Mouse (Mus musculus): ENCODE measurements around the gene Pdss2. TPM values are rescaled to one million over a fixed set of nuclear protein-coding genes. Genes with fewer than 3 reads are reported as not detected.

Pdss2 gene
- total and polyA plus RNA-seq, 2 experiments from 2014 or later: 17.4 to 20.9 TPM

- no peaks in the 10 kb centered on the region for H3K4me1 ChIP-seq (ENCODE audit: insufficient read depth, low read length)
- H3K9me3 ChIP-seq (ENCODE audit: low read length): no peaks in the 10 kb centered on the region
- no peak overlapping the region for H3K4me3 ChIP-seq (ENCODE audit: low read length)
- 0 out of 2 replicates have a peak, but pooled peaks cover 2% of the 10 kb centered on the region for H3K36me3 ChIP-seq (ENCODE audit: insufficient read depth, low read length)
- ATAC-seq (no peak), DNase-seq (ENCODE audit: low spot score) (no peak)
- 67% methylated on average over 6 of the region's 6 CpGs for WGBS
- TF ChIP-seq CTCF (IDR thresholded peaks at IDR 0.05; ENCODE audit: low read depth): no peak
- no peak overlapping the region for H3K9ac ChIP-seq (replicated peaks; ENCODE audit: low read length)
- no peak overlapping the region for H3K4me2 ChIP-seq (ENCODE audit: low read depth, low read length)
- H3K27me3 ChIP-seq (ENCODE audit: insufficient read depth, low read length): no peaks in the 10 kb centered on the region
- H3K27ac ChIP-seq: no peak overlapping the region
Observed at GRCm38 (mm10) chr10:43489550-43489949, 268.3 kb downstream of the Pdss2 start.

- Histone ChIP-seq H3K4me1 (ENCODE audit: insufficient read depth, low read length) (no peaks in the 10 kb centered on the region), H3K4me2 (ENCODE audit: low read depth, low read length) (no peak overlapping the region), H3K27me3 (ENCODE audit: insufficient read depth, low read length) (no peaks in the 10 kb centered on the region), H3K9ac (replicated peaks; ENCODE audit: low read length) (no peak overlapping the region), H3K27ac (no peak overlapping the region), H3K4me3 (ENCODE audit: low read length) (no peak overlapping the region), H3K9me3 (ENCODE audit: low read length) (no peaks in the 10 kb centered on the region), H3K36me3 (ENCODE audit: insufficient read depth, low read length) (0 out of 2 replicates have a peak, but pooled peaks cover 6% of the 10 kb centered on the region)
- no peak for DNase-seq (ENCODE audit: low spot score)
- no peak for TF ChIP-seq CTCF (IDR thresholded peaks at IDR 0.05; ENCODE audit: low read depth)
- ATAC-seq: no peak
- WGBS: 75% methylated on average over 8 of the region's 8 CpGs
Observed at GRCm38 (mm10) chr10:43490034-43490433, 268.7 kb downstream of the Pdss2 start.

- Histone ChIP-seq H3K4me2 (ENCODE audit: low read depth, low read length) (no peak overlapping the region), H3K27me3 (ENCODE audit: insufficient read depth, low read length) (no peaks in the 10 kb centered on the region), H3K36me3 (ENCODE audit: insufficient read depth, low read length) (0 out of 2 replicates have a peak, but pooled peaks cover 6% of the 10 kb centered on the region), H3K27ac (no peak overlapping the region), H3K9me3 (ENCODE audit: low read length) (no peaks in the 10 kb centered on the region), H3K4me1 (ENCODE audit: insufficient read depth, low read length) (no peaks in the 10 kb centered on the region), H3K4me3 (ENCODE audit: low read length) (no peak overlapping the region), H3K9ac (replicated peaks; ENCODE audit: low read length) (no peak overlapping the region)
- ATAC-seq (no peak), DNase-seq (ENCODE audit: low spot score) (no peak)
- no peak for TF ChIP-seq CTCF (IDR thresholded peaks at IDR 0.05; ENCODE audit: low read depth)
- WGBS: 85% methylated on average over 5 of the region's 5 CpGs
Observed at GRCm38 (mm10) chr10:43490846-43491245, 269.6 kb downstream of the Pdss2 start.

GRCm38 (mm10) chr10:43502599-43502998 lies 281.3 kb downstream of the Pdss2 start:
- Histone ChIP-seq H3K4me3 (ENCODE audit: low read length) (no peak overlapping the region), H3K9ac (replicated peaks; ENCODE audit: low read length) (no peak overlapping the region), H3K36me3 (ENCODE audit: insufficient read depth, low read length) (0 out of 2 replicates have a peak, but pooled peaks cover 5% of the 10 kb centered on the region), H3K27ac (no peak overlapping the region), H3K27me3 (ENCODE audit: insufficient read depth, low read length) (no peaks in the 10 kb centered on the region), H3K4me1 (ENCODE audit: insufficient read depth, low read length) (no peaks in the 10 kb centered on the region), H3K9me3 (ENCODE audit: low read length) (no peaks in the 10 kb centered on the region), H3K4me2 (ENCODE audit: low read depth, low read length) (no peak overlapping the region)
- DNase-seq (ENCODE audit: low spot score) (peak; percentile 63), ATAC-seq (peak; percentile 72)
- TF ChIP-seq CTCF (IDR thresholded peaks at IDR 0.05; ENCODE audit: low read depth): no peak
- 68% methylated on average over 4 of the region's 4 CpGs for WGBS

GRCm38 (mm10) chr10:43504291-43504690 lies 283.0 kb downstream of the Pdss2 start:
- no peak overlapping the region for H3K4me2 ChIP-seq (ENCODE audit: low read depth, low read length)
- ATAC-seq (no peak), DNase-seq (ENCODE audit: low spot score) (no peak)
- no peak overlapping the region for H3K9ac ChIP-seq (replicated peaks; ENCODE audit: low read length)
- 89% methylated on average over 1 of the region's 1 CpGs for WGBS
- no peak overlapping the region for H3K27ac ChIP-seq
- no peaks in the 10 kb centered on the region for H3K27me3 ChIP-seq (ENCODE audit: insufficient read depth, low read length)
- no peaks in the 10 kb centered on the region for H3K9me3 ChIP-seq (ENCODE audit: low read length)
- H3K4me1 ChIP-seq (ENCODE audit: insufficient read depth, low read length): no peaks in the 10 kb centered on the region
- no peak for TF ChIP-seq CTCF (IDR thresholded peaks at IDR 0.05; ENCODE audit: low read depth)
- no peak overlapping the region for H3K4me3 ChIP-seq (ENCODE audit: low read length)
- 0 out of 2 replicates have a peak, but pooled peaks cover 4% of the 10 kb centered on the region for H3K36me3 ChIP-seq (ENCODE audit: insufficient read depth, low read length)

GRCm38 (mm10) chr10:43507051-43507450 lies 285.8 kb downstream of the Pdss2 start:
- no peak overlapping the region for H3K9ac ChIP-seq (replicated peaks; ENCODE audit: low read length)
- H3K4me3 ChIP-seq (ENCODE audit: low read length): no peak overlapping the region
- whole genome bisulfite sequencing: 75% methylated on average over 4 of the region's 4 CpGs

GRCm38 (mm10) chr10:43509228-43509627 lies 287.9 kb downstream of the Pdss2 start:
- Histone ChIP-seq H3K27me3 (ENCODE audit: insufficient read depth, low read length) (no peaks in the 10 kb centered on the region), H3K9me3 (ENCODE audit: low read length) (no peaks in the 10 kb centered on the region), H3K9ac (replicated peaks; ENCODE audit: low read length) (no peak overlapping the region), H3K27ac (no peak overlapping the region), H3K4me1 (ENCODE audit: insufficient read depth, low read length) (no peaks in the 10 kb centered on the region), H3K4me3 (ENCODE audit: low read length) (no peak overlapping the region), H3K4me2 (ENCODE audit: low read depth, low read length) (no peak overlapping the region), H3K36me3 (ENCODE audit: insufficient read depth, low read length) (peaks cover 18% of the 10 kb centered on the region)
- no peak for TF ChIP-seq CTCF (IDR thresholded peaks at IDR 0.05; ENCODE audit: low read depth)
- ATAC-seq (no peak), DNase-seq (ENCODE audit: low spot score) (no peak)
- WGBS: 95% methylated on average over 7 of the region's 7 CpGs

More at GRCm38 (mm10) chr10:43507051-43507450, 285.8 kb downstream of the Pdss2 start:
- Histone ChIP-seq H3K36me3 (ENCODE audit: insufficient read depth, low read length) (peaks cover 18% of the 10 kb centered on the region), H3K4me2 (ENCODE audit: low read depth, low read length) (no peak overlapping the region), H3K9me3 (ENCODE audit: low read length) (no peaks in the 10 kb centered on the region), H3K27ac (no peak overlapping the region), H3K27me3 (ENCODE audit: insufficient read depth, low read length) (no peaks in the 10 kb centered on the region), H3K4me1 (ENCODE audit: insufficient read depth, low read length) (no peaks in the 10 kb centered on the region)
- DNase-seq (ENCODE audit: low spot score): no peak
- no peak for TF ChIP-seq CTCF (IDR thresholded peaks at IDR 0.05; ENCODE audit: low read depth)
- ATAC-seq: no peak

Data from hindbrain, postnatal 0 days (tissue).